Mouse (Mus musculus) mouse embryonic stem cell (cell line): ENCODE results near the gene Tmem176a.
"Not testable (repeated sequence)": the region's sequence is repeated elsewhere in the genome, so short reads cannot be mapped to it uniquely, and the experiment has no call there.

Source experiments
- in situ Hi-C, 2 experiments: fragments of 300-500 bp; cut with MboI; formaldehyde crosslinking; loops; 1 replicate in 1 of 2; 3 replicates in 1 of 2; pipeline ENCODE4 v1.14.3; 2019 to 2020; ENCODE audit warnings: low sequenced_read_pairs in 2 of 2, low pct_unique_long_range_greater_than_20kb in 1 of 2, mixed read lengths in 1 of 2; ENCODE audit not compliant: unreplicated experiment in 1 of 2

Gene Tmem176a

GRCm38 (mm10) chr6:48840371-48840969, at the start of gene Tmem176a:
Gene Tmem176a (plus strand): TSS chr6:48840919.
- in situ Hi-C loops: no loop called here

- in situ Hi-C loops: no loop called here
Measured at GRCm38 (mm10) chr6:48801897-48802296, 38.8 kb upstream of the Tmem176a start.

- in situ Hi-C loops: no loop called here
Measured at GRCm38 (mm10) chr6:48803406-48804051, 37.2 kb upstream of the Tmem176a start.

GRCm38 (mm10) chr6:48804346-48804745, 36.4 kb upstream of the Tmem176a start:
- in situ Hi-C loops: no loop called here

GRCm38 (mm10) chr6:48806746-48807145, 34.0 kb upstream of the Tmem176a start:
- in situ Hi-C loops: no loop called here

GRCm38 (mm10) chr6:48809494-48810219, 31.1 kb upstream of the Tmem176a start:
- in situ Hi-C loops: no loop called here

GRCm38 (mm10) chr6:48815013-48815412, 25.7 kb upstream of the Tmem176a start:
- in situ Hi-C loops: no loop called here

GRCm38 (mm10) chr6:48817815-48818214, 22.9 kb upstream of the Tmem176a start:
- in situ Hi-C loops: no loop called here

GRCm38 (mm10) chr6:48821991-48822785, 18.5 kb upstream of the Tmem176a start:
- in situ Hi-C loops: not testable (repeated sequence)

- in situ Hi-C loops: no loop called here
Measured at GRCm38 (mm10) chr6:48825016-48825415, 15.7 kb upstream of the Tmem176a start.

- in situ Hi-C loops: no loop called here
Measured at GRCm38 (mm10) chr6:48828976-48829375, 11.7 kb upstream of the Tmem176a start.

- in situ Hi-C loops: no loop called here
Measured at GRCm38 (mm10) chr6:48829651-48830050, 11.1 kb upstream of the Tmem176a start.

GRCm38 (mm10) chr6:48830241-48830640, 10.5 kb upstream of the Tmem176a start:
- in situ Hi-C loops: no loop called here

- in situ Hi-C loops: no loop called here
Measured at GRCm38 (mm10) chr6:48831141-48831540, 9.6 kb upstream of the Tmem176a start.

- in situ Hi-C loops: no loop called here
Measured at GRCm38 (mm10) chr6:48832426-48832825, 8.3 kb upstream of the Tmem176a start.

- in situ Hi-C loops: no loop called here
Measured at GRCm38 (mm10) chr6:48833515-48833914, 7.2 kb upstream of the Tmem176a start.

GRCm38 (mm10) chr6:48835241-48835640, 5.5 kb upstream of the Tmem176a start:
- in situ Hi-C loops: no loop called here

GRCm38 (mm10) chr6:48836146-48836545, 4.6 kb upstream of the Tmem176a start:
- in situ Hi-C loops: no loop called here

- in situ Hi-C loops: no loop called here
Measured at GRCm38 (mm10) chr6:48837516-48837915, 3.2 kb upstream of the Tmem176a start.
